26 mouse cellular contexts compared by ENCODE assay signal in genomic region chr6:108989506-108989905, GRCm38 (mm10).
DNase-seq lines count a peak whose midpoint lies in the region; ATAC-seq and TF ChIP-seq lines count a peak whose summit lies in the region.
"Had no signal": no experiment of that assay in that cellular context is flagged by ENCODE, and none has a peak within 500 bp of the region (broad histone marks: within the 10 kb centered on the region; RNA-seq: fewer than 3 reads in every experiment).

No protein-coding gene starts in this region.

- DNase-seq in heart, adult 11 months = peak; percentile 96
- DNase-seq in gastrocnemius, adult 2 months = peak; percentile 25
- peak; percentile 62 for DNase-seq in heart, adult 8-10 months (ENCODE audit: low spot score)
- DNase-seq in skeletal muscle tissue, adult 2 months (ENCODE audit: low read depth, low spot score) = peak; percentile 11
- no peak for DNase-seq in adrenal gland, adult 8-10 months
- no peak for DNase-seq in retina, postnatal 1 day
- DNase-seq: adrenal gland, postnatal 14 days; cerebellum, adult 11 months; cerebellum, postnatal 10 days; embryo, embryonic 11 days; layer of hippocampus, postnatal 36 days; lung, adult 18-20 months; lung, postnatal 14 days; midbrain, embryonic 14.5 days; right cerebral cortex, postnatal 14 days; thymus, postnatal 14 days had no signal

- intact Hi-C loops in gastrocnemius, adult 2 months (cut with DNase I) = no loop called here

- H3K27me3 ChIP-seq in heart, embryonic 12.5 days (replicated peaks) = no peaks in the 10 kb centered on the region
- H3K27me3 ChIP-seq: megakaryocyte, embryonic 14.5 days had no signal

- WGBS in heart, embryonic 12.5 days = 88% methylated on average over 4 of the region's 4 CpGs

- H3K4me1 ChIP-seq in heart, embryonic 12.5 days (replicated peaks) = no peaks in the 10 kb centered on the region

- no peak overlapping the region for H3K4me3 ChIP-seq in heart, embryonic 12.5 days
- H3K4me3 ChIP-seq in gastrocnemius, adult 2 months = no peak overlapping the region
- H3K4me3 ChIP-seq: forebrain, embryonic 10.5 days; layer of hippocampus, adult 2 months; megakaryocyte, embryonic 14.5 days; myocyte had no signal

- ATAC-seq in heart, embryonic 12.5 days (ENCODE audit: insufficient number of reproducible peaks, low FRiP score) = no peak
- ATAC-seq: activated CD4-positive, CD25-positive, alpha-beta regulatory T cell, adult 4 months; hindbrain, embryonic 16.5 days; intestine, postnatal 0 days had no signal

- no peak overlapping the region for H3K9ac ChIP-seq in heart, embryonic 12.5 days

- no peak overlapping the region for H3K4me2 ChIP-seq in heart, embryonic 12.5 days

- no peak overlapping the region for H3K27ac ChIP-seq in heart, embryonic 12.5 days (ENCODE audit: poor library complexity, severe bottlenecking)
- no peak overlapping the region for H3K27ac ChIP-seq in gastrocnemius, adult 2 months
- H3K27ac ChIP-seq: forebrain, embryonic 10.5 days; kidney, postnatal 0 days; layer of hippocampus, adult 2 months had no signal

- no peaks in the 10 kb centered on the region; the same call in 1 of the 2 replicates for H3K9me3 ChIP-seq in heart, embryonic 12.5 days (replicated peaks)
- H3K9me3 ChIP-seq: forebrain, embryonic 10.5 days; megakaryocyte, embryonic 14.5 days had no signal

- TF ChIP-seq CTCF in gastrocnemius, adult 2 months (IDR thresholded peaks at IDR 0.05) = no peak

- H3K36me3 ChIP-seq in heart, embryonic 12.5 days = no peaks in the 10 kb centered on the region
- H3K36me3 ChIP-seq: forebrain, embryonic 10.5 days; G1E had no signal

Comparison
In these comparisons a context has a peak if more than half of its experiments do, and no peak if none do; other contexts are left out.
1. DNase-seq: peak in heart, adult 11 months (single experiment), gastrocnemius, adult 2 months (single experiment), heart, adult 8-10 months (single experiment) and skeletal muscle tissue, adult 2 months (single experiment); none in adrenal gland, adult 8-10 months (single experiment) and retina, postnatal 1 day (single experiment).